Mouse (Mus musculus): ENCODE data around the gene Pibf1. TPM values are rescaled to one million over a fixed set of nuclear protein-coding genes. Genes with fewer than 3 reads are reported as not detected.

The Pibf1 gene
- 10 to 100 TPM; 13.0 to 13.9 TPM for total RNA-seq (2021)
- long read RNA-seq, experiment 1, transcript Pibf1-201 (18 exons, 2,797 nt) = major isoform, 8 of 9 reads
- long read RNA-seq, experiment 1, partial matches to known transcripts = 0 of 9 reads
- long read RNA-seq, experiment 1, other reads (novel, unspliced or antisense) = 1 of 9 reads
- long read RNA-seq, experiment 2, transcript Pibf1-201 (18 exons, 2,797 nt) = major isoform, 21 of 25 reads
- long read RNA-seq, experiment 2, partial matches to known transcripts = 0 of 25 reads
- long read RNA-seq, experiment 2, other reads (novel, unspliced or antisense) = 4 of 25 reads

DNA sequence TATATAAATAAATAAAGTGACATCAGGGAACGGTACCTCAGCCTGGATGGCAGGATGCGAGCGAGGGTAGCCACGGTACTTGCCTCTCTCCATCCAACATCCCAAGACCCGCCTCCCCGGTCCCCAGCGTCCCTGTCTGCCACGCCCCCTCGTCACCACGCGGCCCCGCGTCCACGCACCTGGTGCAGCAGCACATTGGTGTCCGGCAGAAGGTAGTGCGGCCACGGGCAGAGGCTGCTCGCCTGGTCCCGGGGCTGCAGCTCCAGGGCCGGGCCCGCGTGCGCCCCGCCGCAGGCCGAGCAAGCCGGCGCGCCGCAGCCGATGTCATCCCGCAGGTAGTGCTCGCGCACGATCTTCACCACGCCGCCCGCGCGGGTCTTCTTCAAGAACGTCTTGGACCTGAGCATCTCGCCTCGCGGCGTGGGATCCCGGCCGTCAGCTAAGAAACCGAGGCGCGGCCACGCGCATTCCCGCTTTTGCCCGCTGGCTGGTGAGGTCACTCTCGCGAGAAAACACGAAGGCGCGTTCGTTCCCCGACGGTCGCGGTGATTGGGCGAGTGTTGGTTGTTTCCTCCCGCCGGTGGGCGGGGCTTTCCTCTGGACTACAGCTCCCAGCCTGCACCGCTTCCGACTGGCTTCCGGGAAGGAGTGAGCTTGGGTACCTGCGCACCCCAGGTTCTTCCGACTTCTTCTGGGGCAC is at the start of gene Pibf1, which contains the start of gene Dis3:
Gene Pibf1, plus strand, starts transcription at position 158 of the 700 bp plus-strand sequence.
Gene Dis3, minus strand, starts transcription at position 504 of the 700 bp plus-strand sequence.
- DNase-seq (ENCODE audit: low spot score in 2 of 2) = peak; percentile 99
- intact Hi-C loops (cut with DNase I) = loop anchor here (2.0 kb wide), 1 partner anchor 53 kb away; the partner anchor contains the start of genes Bora and Mzt1

DNA sequence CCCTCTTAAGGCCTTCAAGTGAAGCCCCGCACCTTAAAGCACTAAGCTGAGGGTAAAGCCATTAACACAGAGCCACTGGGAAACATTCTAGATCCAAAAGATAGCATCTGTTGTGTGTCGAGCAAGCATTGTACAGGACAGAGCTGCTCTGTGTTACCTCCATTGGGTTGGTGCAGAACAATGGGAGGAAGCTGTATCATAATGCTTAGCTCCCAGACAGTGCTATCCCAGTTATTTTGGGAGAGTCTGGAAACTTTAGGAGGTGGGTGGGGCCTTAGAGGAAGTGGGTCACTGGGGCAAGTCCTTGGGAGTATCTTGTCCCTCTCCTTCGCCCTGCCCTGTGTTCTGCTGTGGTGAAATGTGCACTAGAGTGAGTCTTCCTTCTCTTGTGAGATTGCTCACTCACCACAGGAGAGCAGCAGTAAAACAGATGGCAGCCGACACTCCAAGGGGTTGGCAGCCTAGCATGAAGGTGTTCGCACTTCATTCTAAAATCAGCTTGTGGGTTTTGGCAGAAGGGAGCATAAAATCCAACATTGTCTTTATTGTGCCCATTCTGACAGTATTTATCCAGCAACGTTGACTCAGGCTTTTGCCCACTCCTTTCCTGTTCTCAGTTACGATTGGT is 40.2 kb upstream of the Pibf1 start:
- intact Hi-C loops (cut with DNase I) = no loop called here
- DNase-seq (ENCODE audit: low spot score in 2 of 2) = no peak

DNA sequence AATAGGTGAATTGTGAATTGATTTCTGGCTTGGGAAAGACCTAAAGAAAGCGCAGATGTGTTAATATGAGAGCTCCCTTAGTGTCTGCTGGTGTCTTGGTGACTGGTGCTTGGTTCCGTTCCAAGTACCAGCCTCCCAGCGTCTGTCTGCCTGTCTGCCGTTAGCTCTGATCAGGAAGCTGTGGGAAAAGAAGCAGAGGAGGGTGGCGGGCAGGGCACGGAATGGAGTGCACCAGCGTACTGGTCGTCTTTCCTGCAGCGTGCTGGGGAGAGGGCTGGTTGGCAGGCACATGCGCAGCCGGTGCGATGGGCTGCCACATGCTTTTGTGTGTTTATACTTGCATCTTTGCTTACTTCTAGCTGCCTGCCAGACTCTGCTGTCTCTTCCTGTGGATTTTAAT is 38.6 kb upstream of the Pibf1 start:
- DNase-seq (ENCODE audit: low spot score in 2 of 2) = peak; percentile 14 to 25
- intact Hi-C loops (cut with DNase I) = no loop called here

DNA sequence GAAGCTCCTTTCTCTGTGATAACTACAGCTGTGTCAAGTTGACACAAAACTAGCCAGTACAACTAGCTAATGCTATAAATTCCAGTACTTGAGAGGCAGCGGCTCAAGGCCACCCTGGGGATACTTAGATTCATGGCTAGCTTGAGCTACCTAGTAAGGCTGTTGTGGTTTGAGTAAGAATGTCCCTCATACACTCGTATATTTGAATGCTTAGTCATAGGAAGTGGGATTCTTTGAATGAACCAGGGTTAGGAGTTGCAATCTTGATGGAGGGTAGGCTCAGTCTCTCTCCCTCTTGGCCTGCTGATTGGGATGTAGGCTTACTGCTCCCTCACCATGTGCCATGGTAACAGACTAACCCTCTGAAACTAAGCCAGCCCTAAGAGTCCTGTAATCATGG is 36.1 kb upstream of the Pibf1 start:
- intact Hi-C loops (cut with DNase I) = no loop called here
- DNase-seq (ENCODE audit: low spot score in 2 of 2) = no peak

DNA sequence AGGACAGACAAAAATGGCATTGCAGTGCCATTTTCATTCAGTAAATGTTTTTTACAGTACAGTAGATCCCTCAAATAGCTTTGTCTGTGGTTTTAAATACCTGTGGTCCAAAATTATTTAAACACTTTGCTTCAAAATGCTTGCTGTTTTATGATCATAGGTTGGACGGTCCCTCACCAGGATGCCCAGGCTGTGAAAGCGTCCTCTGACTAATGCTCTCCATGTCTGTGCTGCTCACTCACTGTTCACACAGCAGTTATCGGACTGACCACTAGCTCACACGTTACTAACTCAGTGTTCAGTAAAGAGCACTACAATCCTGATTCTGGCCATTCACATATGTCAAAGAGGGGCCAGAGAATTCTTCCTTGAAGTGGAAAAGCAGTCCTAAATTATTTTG is 28.1 kb upstream of the Pibf1 start:
- no peak for DNase-seq (ENCODE audit: low spot score in 2 of 2)
- intact Hi-C loops (cut with DNase I) = no loop called here

DNA sequence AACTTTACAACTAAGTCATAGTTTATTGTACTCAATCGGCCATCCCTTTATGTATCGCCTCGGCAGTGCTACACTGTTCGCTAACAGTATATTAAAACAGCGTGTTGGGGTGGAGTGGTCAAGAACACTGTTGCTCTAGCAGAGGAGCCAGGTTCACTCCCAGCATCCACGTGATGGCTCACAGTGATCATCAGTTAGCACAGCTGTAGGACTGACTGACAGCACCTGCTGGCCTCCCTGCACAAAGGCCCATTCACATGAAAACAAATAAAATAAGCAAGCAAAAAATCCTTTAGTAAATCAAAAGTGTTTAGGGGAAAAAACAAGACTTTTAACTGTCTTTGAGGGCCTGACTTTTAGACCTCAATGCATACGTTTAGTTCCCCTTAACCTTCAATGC is 10.3 kb upstream of the Pibf1 start:
- no peak for DNase-seq (ENCODE audit: low spot score in 2 of 2)
- intact Hi-C loops (cut with DNase I) = no loop called here

DNA sequence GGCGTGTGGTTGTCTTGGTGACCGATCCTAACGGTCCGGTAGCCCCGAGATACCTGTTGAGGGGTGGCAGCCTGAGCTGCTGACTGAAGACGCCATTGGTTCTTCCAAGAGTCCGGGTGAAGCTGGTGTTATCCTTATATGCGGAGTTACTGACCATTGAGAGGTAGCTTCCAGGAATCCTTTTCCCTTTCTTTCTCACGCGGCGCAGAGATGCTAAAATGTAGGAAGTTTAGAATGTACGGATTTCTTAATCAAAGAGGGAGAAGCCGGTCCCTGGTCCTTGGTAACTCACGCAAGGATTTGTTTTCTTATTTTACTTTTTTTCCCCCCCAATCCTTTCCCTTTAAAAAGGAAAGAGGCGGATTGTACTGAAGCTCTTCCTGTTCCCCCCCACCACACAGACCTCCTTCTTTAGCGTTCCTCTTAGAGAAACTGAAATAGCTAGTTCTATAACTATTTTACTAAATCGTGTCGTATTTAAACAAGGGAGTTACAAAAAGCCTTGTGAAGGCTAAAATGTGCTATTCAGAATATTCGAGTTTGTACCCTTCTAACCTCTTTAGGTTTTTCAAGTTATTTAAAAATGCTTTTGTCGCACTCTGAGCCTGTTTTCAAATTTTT is 853 bp downstream of the Pibf1 start:
- intact Hi-C loops (cut with DNase I) = loop anchor here (2.0 kb wide), 1 partner anchor 53 kb away; the partner anchor contains the start of genes Bora and Mzt1
- DNase-seq (ENCODE audit: low spot score in 2 of 2) = peak in 1 of 2 experiments; percentile 54

DNA sequence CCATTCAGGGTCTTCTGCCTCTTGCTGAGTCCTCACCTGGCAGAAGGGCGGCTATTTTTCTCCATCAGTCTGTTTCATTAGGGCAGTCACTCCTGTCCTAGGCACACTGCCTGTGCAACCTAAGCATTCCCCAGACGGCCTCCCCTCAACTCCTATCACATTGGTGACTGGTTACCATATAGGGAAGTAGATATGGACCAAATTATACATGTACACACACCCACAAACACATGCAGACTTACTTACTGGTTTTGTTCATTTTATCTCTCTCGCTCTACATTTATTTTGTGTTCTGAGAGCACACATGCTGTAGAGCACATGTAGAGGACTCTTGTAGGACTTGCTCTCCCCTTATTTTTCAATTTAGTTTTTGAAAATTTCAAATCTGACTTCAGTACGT is 3.8 kb downstream of the Pibf1 start:
- no peak for DNase-seq (ENCODE audit: low spot score in 2 of 2)
- intact Hi-C loops (cut with DNase I) = no loop called here

DNA sequence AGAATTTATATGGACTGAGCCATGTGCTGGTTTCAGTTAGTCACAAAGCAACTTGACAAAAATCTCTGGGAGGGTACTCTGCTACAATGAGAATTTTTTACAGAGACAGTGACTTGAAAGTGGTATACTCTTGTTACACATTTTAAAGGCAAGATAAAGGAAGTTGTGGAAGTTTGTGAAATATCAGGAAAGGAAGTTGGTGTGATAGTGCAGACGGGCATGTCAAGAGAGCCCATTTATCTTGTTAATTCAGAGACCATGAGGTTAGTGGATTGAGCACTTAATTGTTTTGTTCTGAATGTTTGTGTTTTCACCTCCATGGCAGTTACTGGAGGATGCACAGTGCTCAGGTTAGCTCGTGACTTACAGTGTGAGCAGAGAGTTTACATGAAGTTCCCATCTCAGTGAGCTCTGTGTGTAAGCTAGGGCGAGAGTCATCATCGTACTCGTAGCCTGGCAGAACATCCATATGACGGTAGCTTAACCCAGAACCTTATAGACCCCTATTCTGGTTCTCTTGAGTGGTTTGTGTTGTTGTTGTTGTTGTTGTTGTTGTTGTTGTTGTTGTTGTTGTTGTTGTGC is 5.4 kb downstream of the Pibf1 start:
- intact Hi-C loops (cut with DNase I) = no loop called here

DNA sequence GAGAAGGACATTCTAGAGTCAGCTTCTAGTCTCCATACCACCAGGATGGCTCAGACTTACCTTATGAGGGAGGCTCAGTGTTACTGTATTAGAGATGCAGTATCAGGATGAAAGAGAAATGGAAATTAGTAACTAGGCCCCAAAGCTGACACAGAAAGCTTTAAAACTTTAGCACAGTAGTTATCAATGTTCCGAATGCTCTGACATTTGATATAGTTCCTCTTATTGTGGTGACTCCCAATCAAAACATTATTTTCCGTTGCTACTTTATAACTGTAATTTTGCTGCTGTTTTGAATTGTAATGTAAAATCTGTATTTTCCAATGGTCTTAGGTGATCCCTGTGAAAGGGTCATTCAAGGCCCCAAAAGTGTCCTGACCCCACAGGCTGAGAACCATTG is 7.4 kb downstream of the Pibf1 start:
- no peak for DNase-seq (ENCODE audit: low spot score in 2 of 2)

More for the DNA sequence above, 5.4 kb downstream of the Pibf1 start:
- DNase-seq (ENCODE audit: low spot score in 2 of 2) = no peak

DNA sequence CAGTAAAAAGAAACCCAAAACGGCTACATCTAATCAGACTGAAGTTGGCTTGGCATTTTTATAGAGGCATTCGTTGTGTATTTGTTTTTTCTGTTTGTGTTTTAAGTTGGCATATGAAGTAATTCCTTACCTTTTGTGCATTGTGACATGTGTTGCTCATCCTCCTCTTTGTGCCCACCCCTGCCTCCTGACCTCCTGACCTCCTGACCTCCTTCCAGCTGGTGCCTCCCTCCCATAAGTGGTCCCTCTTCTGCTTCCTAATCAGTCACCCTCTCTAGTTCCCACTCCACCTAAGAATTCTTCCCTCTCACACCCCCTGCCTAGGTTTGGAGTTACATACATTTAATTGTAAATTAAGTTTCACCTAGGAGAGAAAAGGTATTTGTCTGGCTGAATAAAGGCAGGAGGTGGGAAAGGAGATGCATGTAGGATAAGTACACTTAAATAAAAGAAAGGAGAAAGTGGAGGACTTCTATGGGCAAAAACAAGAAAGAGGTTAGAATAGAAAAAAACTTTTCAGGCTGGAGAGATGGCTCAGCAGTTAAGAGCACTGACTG is 8.5 kb downstream of the Pibf1 start:
- DNase-seq (ENCODE audit: low spot score in 2 of 2) = no peak
- intact Hi-C loops (cut with DNase I) = no loop called here

More for the DNA sequence above, 7.4 kb downstream of the Pibf1 start:
- intact Hi-C loops (cut with DNase I) = no loop called here

DNA sequence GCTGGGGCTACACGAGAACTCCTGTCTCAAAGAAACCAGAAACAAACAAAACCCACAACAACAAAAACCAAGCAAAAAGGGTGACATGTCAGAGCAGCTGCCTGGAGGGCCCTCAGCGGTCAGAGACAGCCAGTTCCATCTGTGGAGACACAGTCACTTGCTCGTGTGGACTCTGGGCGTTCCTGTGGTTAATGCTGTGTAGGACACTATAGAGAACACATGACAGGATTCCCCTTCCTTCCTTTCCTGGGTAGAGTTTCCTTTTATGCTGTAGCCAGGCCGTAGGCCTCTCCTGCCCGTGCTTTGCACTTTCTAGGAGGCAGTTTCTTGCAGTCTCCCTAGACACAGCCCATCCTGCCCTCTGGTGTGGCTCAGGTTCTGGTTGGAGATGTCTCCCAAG is 9.5 kb downstream of the Pibf1 start:
- intact Hi-C loops (cut with DNase I) = no loop called here

DNA sequence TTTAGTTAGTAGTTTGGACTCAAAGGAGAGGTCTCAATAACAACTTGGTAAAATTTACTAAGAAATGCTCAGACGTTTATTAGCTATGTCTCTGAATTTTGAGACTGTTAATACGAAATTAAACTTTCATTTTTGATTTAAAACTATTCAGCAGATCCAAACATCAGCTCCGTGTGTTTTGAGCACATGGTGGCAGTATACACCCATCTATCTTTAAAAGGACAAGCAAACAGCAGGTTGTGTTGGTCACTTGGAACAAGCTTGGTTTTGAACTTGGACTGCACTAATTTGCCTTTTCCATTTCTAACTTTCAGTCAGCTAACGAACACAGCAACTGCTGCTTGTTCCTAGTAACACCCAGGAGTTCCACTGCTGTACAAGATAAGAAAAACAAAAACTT is 18.4 kb downstream of the Pibf1 start:
- peak; percentile 12 to 20 for DNase-seq (ENCODE audit: low spot score in 2 of 2)
- intact Hi-C loops (cut with DNase I) = no loop called here

More for the DNA sequence above, 9.5 kb downstream of the Pibf1 start:
- DNase-seq (ENCODE audit: low spot score in 2 of 2) = no peak

DNA sequence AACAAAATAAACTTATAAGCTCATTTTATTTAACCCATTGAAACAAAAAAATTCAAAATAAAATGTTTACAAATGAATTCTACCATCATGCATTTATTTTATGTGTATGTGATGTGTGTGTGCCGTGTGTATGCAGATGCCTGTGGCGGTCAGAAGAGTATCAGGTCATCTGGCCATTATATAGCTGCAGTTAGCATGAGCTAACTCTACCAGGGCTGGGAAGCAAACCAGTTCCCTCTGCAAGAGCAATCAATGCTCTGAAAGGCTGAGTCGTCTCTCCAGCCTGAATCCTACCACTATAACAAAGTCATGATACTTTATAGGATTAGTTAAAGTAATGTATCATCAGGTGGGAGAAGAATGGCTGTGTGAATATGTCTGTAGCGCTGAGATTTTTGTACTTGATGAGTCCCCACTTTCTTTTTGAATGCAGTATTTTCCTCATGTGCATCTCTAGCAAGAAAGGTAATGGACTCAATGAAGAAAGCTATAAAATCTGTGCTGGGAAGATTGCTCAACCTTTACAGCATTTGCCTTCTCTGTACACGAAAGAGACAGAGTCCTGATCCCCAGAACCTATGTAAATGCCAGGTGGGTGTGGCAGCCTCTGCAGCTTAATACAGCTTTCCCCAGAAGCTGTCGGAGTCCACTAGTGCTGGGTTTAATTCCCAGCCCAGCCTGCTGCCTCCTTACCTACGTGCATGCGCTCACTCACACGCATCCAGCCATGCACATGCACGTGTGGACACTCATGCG is 22.5 kb downstream of the Pibf1 start:
- intact Hi-C loops (cut with DNase I) = no loop called here
- DNase-seq (ENCODE audit: low spot score in 2 of 2) = no peak

DNA sequence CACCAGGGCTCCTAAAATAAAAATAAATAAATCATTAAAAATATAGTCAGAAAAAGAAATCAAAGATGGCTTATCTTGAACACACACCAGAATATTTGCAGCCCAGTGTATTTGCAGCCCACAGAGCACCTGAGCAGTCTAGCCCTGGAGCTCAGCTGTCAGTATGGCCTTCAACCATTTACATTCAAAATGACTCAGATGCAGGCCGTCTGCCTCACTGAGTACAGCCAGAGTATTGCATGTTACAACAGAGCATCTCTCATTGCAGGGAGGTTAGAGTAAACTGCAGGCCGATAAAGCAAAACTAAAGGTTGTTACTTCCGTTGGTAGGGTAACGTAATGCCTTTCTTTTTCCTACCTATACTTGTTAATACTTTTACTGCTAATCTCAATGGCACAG is 24.9 kb downstream of the Pibf1 start:
- no peak for DNase-seq (ENCODE audit: low spot score in 2 of 2)
- intact Hi-C loops (cut with DNase I) = no loop called here

DNA sequence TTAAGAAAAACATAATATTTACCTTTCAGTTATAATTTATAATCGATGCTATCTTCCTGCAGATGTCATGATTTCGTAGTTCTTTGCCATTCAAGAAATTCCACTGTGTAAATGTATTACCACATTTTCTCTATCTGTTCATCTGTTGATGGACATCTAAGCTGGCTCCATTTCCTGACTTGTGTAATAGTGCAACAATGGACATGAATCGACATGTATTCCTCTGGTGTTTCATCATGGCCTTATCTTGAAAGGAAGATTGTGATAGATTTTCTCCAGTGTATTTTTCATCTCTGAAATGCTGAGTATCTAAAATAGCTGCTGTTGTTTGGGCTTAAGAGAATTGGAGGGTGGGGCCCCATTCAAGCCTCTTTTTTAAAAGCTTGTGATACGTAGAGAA is 27.5 kb downstream of the Pibf1 start:
- intact Hi-C loops (cut with DNase I) = no loop called here
- no peak for DNase-seq (ENCODE audit: low spot score in 2 of 2)

DNA sequence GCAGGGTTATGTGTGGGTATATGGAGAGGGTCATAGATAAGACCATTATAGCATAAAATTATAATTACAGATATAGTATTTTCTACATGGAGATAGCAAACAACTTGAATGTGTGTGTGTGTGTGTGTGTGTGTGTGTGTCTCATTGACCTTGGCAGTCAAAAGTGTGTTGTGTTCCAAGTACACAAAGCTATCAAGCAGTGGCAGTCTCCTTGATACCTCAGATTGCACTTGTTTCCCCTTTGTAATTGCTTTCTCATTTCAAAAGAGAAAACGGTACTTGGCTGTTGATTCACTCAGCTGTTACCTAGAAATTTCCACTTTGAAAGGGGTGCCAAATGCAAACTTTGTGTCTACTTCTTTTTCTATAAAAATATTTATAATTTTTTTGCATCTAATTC is 28.3 kb downstream of the Pibf1 start:
- intact Hi-C loops (cut with DNase I) = no loop called here
- DNase-seq (ENCODE audit: low spot score in 2 of 2) = no peak

DNA sequence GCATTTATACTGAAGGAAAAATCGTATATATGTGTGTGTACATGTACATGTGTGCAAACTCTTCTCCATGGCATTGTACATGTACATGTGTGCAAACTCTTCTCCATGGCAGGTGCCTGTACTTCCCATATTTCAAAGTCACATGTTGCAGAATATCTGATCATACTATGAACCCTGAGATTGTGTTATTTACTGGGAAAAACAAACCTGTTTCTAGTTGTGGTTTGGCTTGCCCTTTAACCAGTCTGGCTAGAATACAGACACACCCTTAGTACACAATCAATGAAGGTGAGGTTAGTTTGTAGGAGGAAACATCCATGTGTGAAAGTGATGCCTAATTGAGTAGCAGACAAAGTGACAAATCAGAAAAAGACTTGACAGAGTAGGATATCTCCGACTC is 29.8 kb downstream of the Pibf1 start:
- no peak for DNase-seq (ENCODE audit: low spot score in 2 of 2)
- intact Hi-C loops (cut with DNase I) = no loop called here

DNA sequence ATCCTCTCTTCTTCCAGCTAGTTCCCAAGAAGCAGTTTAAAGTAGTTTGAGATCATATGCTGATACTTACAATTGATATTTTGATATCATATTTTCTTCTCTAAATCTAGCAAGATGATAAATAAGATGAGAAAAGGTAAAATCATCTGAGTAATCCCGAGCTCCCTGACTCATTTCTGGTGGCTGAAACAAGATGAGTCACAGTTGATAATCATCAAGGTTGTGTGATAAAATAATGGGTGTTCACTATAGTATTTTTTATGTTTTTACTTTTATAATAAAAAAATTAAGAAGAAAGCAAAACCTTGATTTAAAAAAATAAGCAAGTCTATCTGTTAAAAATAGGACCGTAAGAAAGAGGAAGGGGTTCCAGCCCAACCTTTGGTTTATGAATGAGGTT is 34.8 kb downstream of the Pibf1 start:
- DNase-seq (ENCODE audit: low spot score in 2 of 2) = no peak
- intact Hi-C loops (cut with DNase I) = no loop called here
